Mouse (Mus musculus): Measurements from ENCODE around the gene Npm3. TPM values are rescaled to one million over a fixed set of nuclear protein-coding genes. Genes with fewer than 3 reads are reported as not detected.

The Npm3 gene
- polyA plus RNA-seq, 1 experiment from 2014 or later: 17.7 TPM

- H3K4me2 ChIP-seq: no peak overlapping the region
- peaks cover 44% of the 10 kb centered on the region for H3K27me3 ChIP-seq
- ATAC-seq (ENCODE audit: insufficient number of reproducible peaks, insufficient read depth, low FRiP score, low TSS enrichment, low read depth): no peak
- 70% methylated on average over 10 of the region's 10 CpGs for WGBS
- no peak overlapping the region for H3K27ac ChIP-seq
- H3K9ac ChIP-seq: no peak overlapping the region
- H3K4me3 ChIP-seq: no peak overlapping the region
- no peaks in the 10 kb centered on the region for H3K9me3 ChIP-seq
- no peaks in the 10 kb centered on the region for H3K36me3 ChIP-seq
- H3K4me1 ChIP-seq: peaks cover 9% of the 10 kb centered on the region
These were observed 22.2 kb downstream of the Npm3 start for GRCm38 (mm10) chr19:45727231-45727630.

GRCm38 (mm10) chr19:45725677-45726277 is 23.6 kb downstream of the Npm3 start:
- Histone ChIP-seq H3K27me3 (peaks cover 30% of the 10 kb centered on the region), H3K27ac (no peak overlapping the region), H3K4me1 (peaks cover 15% of the 10 kb centered on the region), H3K4me2 (no peak overlapping the region; the same call in 1 of the 2 replicates), H3K9me3 (no peaks in the 10 kb centered on the region), H3K4me3 (no peak overlapping the region), H3K9ac (0 out of 2 replicates have a peak overlapping the region, but pooled peaks have one; percentile 7), H3K36me3 (no peaks in the 10 kb centered on the region)
- ATAC-seq (ENCODE audit: insufficient number of reproducible peaks, insufficient read depth, low FRiP score, low TSS enrichment, low read depth): no peak
- WGBS: 11% methylated on average over 14 of the region's 14 CpGs

GRCm38 (mm10) chr19:45722188-45722587 is 27.2 kb downstream of the Npm3 start:
- peaks cover 27% of the 10 kb centered on the region for H3K4me1 ChIP-seq
- no peak for ATAC-seq (ENCODE audit: insufficient number of reproducible peaks, insufficient read depth, low FRiP score, low TSS enrichment, low read depth)
- H3K27me3 ChIP-seq: peaks cover 13% of the 10 kb centered on the region; the same call in 1 of the 2 replicates
- WGBS: 43% methylated on average over 5 of the region's 5 CpGs
- H3K9me3 ChIP-seq: no peaks in the 10 kb centered on the region
- H3K36me3 ChIP-seq: no peaks in the 10 kb centered on the region
- H3K4me2 ChIP-seq: no peak overlapping the region
- no peak overlapping the region for H3K27ac ChIP-seq
- no peak overlapping the region for H3K4me3 ChIP-seq
- H3K9ac ChIP-seq: no peak overlapping the region

GRCm38 (mm10) chr19:45718286-45718685 is 31.1 kb downstream of the Npm3 start:
- Histone ChIP-seq H3K27me3 (peaks cover 10% of the 10 kb centered on the region; the same call in 1 of the 2 replicates), H3K9ac (no peak overlapping the region), H3K4me2 (peak overlapping the region; percentile 50), H3K4me1 (peaks cover 18% of the 10 kb centered on the region), H3K36me3 (no peaks in the 10 kb centered on the region), H3K4me3 (no peak overlapping the region), H3K27ac (no peak overlapping the region), H3K9me3 (no peaks in the 10 kb centered on the region)
- 52% methylated on average over 3 of the region's 3 CpGs for WGBS
- no peak for ATAC-seq (ENCODE audit: insufficient number of reproducible peaks, insufficient read depth, low FRiP score, low TSS enrichment, low read depth)

- H3K27ac ChIP-seq: peak overlapping the region; percentile 33; the same call in 1 of the 2 replicates
- 6% methylated on average over 16 of the region's 16 CpGs for WGBS
- 0 out of 2 replicates have a peak overlapping the region, but pooled peaks have one; percentile 17 for H3K4me3 ChIP-seq
- H3K9ac ChIP-seq: peak overlapping the region; percentile 44
- H3K36me3 ChIP-seq: no peaks in the 10 kb centered on the region
- peaks cover 18% of the 10 kb centered on the region for H3K4me1 ChIP-seq
- H3K9me3 ChIP-seq: no peaks in the 10 kb centered on the region
- peak overlapping the region; percentile 50 for H3K4me2 ChIP-seq
- H3K27me3 ChIP-seq: peaks cover 10% of the 10 kb centered on the region; the same call in 1 of the 2 replicates
- no peak for ATAC-seq (ENCODE audit: insufficient number of reproducible peaks, insufficient read depth, low FRiP score, low TSS enrichment, low read depth)
These were observed 31.7 kb downstream of the Npm3 start for GRCm38 (mm10) chr19:45717493-45718220.

- H3K4me1 ChIP-seq: peaks cover 6% of the 10 kb centered on the region
- ATAC-seq (ENCODE audit: insufficient number of reproducible peaks, insufficient read depth, low FRiP score, low TSS enrichment, low read depth): no peak
These were observed 40.7 kb downstream of the Npm3 start for GRCm38 (mm10) chr19:45708704-45709103.

More at GRCm38 (mm10) chr19:45708704-45709103, 40.7 kb downstream of the Npm3 start:
- H3K4me2 ChIP-seq: no peak overlapping the region
- H3K36me3 ChIP-seq: no peaks in the 10 kb centered on the region
- no peaks in the 10 kb centered on the region for H3K9me3 ChIP-seq
- no peak overlapping the region for H3K27ac ChIP-seq
- no peak overlapping the region for H3K9ac ChIP-seq
- no peaks in the 10 kb centered on the region for H3K27me3 ChIP-seq
- no peak overlapping the region for H3K4me3 ChIP-seq
- 72% methylated on average over 3 of the region's 3 CpGs for WGBS

Other genes starting within 250 kb of the Npm3 start
- 13.5 and 14.4 TPM in 2 replicates for gene Poll, start 189.1 kb downstream of the Npm3 start, polyA plus RNA-seq (2015; fragmentation: Nextera tagmentation; extraction: Ambion mirVana)
- gene Gm17018, start 189.0 kb downstream of the Npm3 start, polyA plus RNA-seq (2015; fragmentation: Nextera tagmentation; extraction: Ambion mirVana): 45.5 and 45.6 TPM in 2 replicates
- gene Fbxw4, start 89.3 kb downstream of the Npm3 start, polyA plus RNA-seq (2015; fragmentation: Nextera tagmentation; extraction: Ambion mirVana): 6.2 and 6.9 TPM in 2 replicates
- gene Fgf8, start 6.7 kb downstream of the Npm3 start, polyA plus RNA-seq (2015; fragmentation: Nextera tagmentation; extraction: Ambion mirVana): 1.6 and 2.5 TPM in 2 replicates
- gene Mgea5, start 34.2 kb upstream of the Npm3 start, polyA plus RNA-seq (2015; fragmentation: Nextera tagmentation; extraction: Ambion mirVana): 70.7 and 74.5 TPM in 2 replicates
- 1.3 TPM in 2 replicates for gene Kcnip2, start 66.5 kb upstream of the Npm3 start, polyA plus RNA-seq (2015; fragmentation: Nextera tagmentation; extraction: Ambion mirVana)
- 22.3 TPM in 2 replicates for gene Armh3, start 248.9 kb upstream of the Npm3 start, polyA plus RNA-seq (2015; fragmentation: Nextera tagmentation; extraction: Ambion mirVana)